8 mouse cellular contexts compared by ENCODE assay signal in the genomic region with DNA sequence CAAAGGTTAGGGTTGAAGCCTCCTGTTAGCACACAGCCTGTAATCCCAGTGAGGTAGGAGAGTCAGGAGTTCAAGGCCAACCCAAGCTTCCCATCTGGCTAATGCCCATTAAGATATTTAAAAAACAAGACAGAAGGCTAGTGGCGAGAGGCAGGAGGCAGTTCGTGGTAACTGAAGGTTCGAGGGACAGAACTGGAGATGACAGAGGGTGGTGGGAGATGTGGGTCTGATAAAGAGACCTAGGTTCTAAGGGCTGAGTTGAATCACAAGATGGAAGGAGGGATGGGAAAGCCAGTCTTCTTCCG. TPM values are rescaled to one million over a fixed set of nuclear protein-coding genes. Genes with fewer than 3 reads are reported as not detected.
A peak's percentile ranks its signal among the peaks of the same experiment; 100 is the strongest.
DNase-seq lines count a peak whose midpoint lies in the region; ATAC-seq and TF ChIP-seq lines count a peak whose summit lies in the region.
"Had no signal": no experiment of that assay in that cellular context is flagged by ENCODE, and none has a peak within 500 bp of the region (broad histone marks: within the 10 kb centered on the region; RNA-seq: fewer than 3 reads in every experiment).

Gene Doc2a (plus strand): TSS at position 301 of the 305 bp plus-strand sequence.

- TF ChIP-seq CTCF in forebrain, postnatal 0 days (IDR thresholded peaks at IDR 0.05; ENCODE audit: low read depth) = no peak

- intact Hi-C loops in left cerebral cortex, postnatal 4 days (cut with DNase I) = no loop called here

- DNase-seq in lung, postnatal 14 days = no peak
- no peak for DNase-seq in forebrain, postnatal 0 days
- no peak for DNase-seq in left cerebral cortex, postnatal 4 days
- no peak for DNase-seq in ovary, adult 18-20 months (ENCODE audit: low spot score)
- no peak for DNase-seq in spleen, adult 18-20 months

- ATAC-seq in lung, embryonic 16.5 days (ENCODE audit: low read depth) = no peak
- no peak for ATAC-seq in forebrain, postnatal 0 days
- no peak for ATAC-seq in stomach, embryonic 14.5 days (ENCODE audit: insufficient number of reproducible peaks, insufficient read depth, low FRiP score, low read depth)

- H3K9ac ChIP-seq in lung, embryonic 16.5 days (ENCODE audit: low read length) = peak within 1 kb of the TSS; percentile 62
- H3K9ac ChIP-seq in forebrain, postnatal 0 days = peak within 1 kb of the TSS; percentile 71
- peak within 1 kb of the TSS; percentile 52 for H3K9ac ChIP-seq in stomach, embryonic 14.5 days (replicated peaks; ENCODE audit: low read depth, low read length)

- H3K27ac ChIP-seq in lung, embryonic 16.5 days (ENCODE audit: low read length) = no peak within 1 kb of the TSS
- H3K27ac ChIP-seq in forebrain, postnatal 0 days (ENCODE audit: low read depth, low read length) = peak within 1 kb of the TSS; percentile 50
- no peak within 1 kb of the TSS for H3K27ac ChIP-seq in stomach, embryonic 14.5 days (ENCODE audit: low read length)

- 0 out of 2 replicates have a peak, but pooled peaks cover 4% of the 10 kb centered on the region for H3K36me3 ChIP-seq in lung, embryonic 16.5 days (ENCODE audit: control insufficient read depth, insufficient read depth, low read length)
- peaks cover 8% of the 10 kb centered on the region for H3K36me3 ChIP-seq in forebrain, postnatal 0 days (ENCODE audit: insufficient read depth)
- H3K36me3 ChIP-seq in stomach, embryonic 14.5 days (ENCODE audit: control insufficient read depth, insufficient read depth, low read length) = 0 out of 2 replicates have a peak, but pooled peaks cover 3% of the 10 kb centered on the region

- no peaks in the 10 kb centered on the region for H3K9me3 ChIP-seq in lung, embryonic 16.5 days (ENCODE audit: control insufficient read depth, low read length)
- H3K9me3 ChIP-seq in forebrain, postnatal 0 days (ENCODE audit: low read length) = no peaks in the 10 kb centered on the region
- no peaks in the 10 kb centered on the region for H3K9me3 ChIP-seq in stomach, embryonic 14.5 days (ENCODE audit: control insufficient read depth, low read depth, low read length)

- H3K4me2 ChIP-seq in lung, embryonic 16.5 days (ENCODE audit: low read depth, low read length) = peak within 1 kb of the TSS; percentile 96
- H3K4me2 ChIP-seq in forebrain, postnatal 0 days (ENCODE audit: low read depth) = peak within 1 kb of the TSS; percentile 99
- H3K4me2 ChIP-seq in stomach, embryonic 14.5 days (replicated peaks; ENCODE audit: low read depth, low read length) = peak within 1 kb of the TSS; percentile 99

- 30% methylated on average over 4 of the region's 4 CpGs for WGBS in lung, embryonic 16.5 days
- WGBS in forebrain, postnatal 0 days = 27% methylated on average over 4 of the region's 4 CpGs
- WGBS in stomach, embryonic 14.5 days = 27% methylated on average over 4 of the region's 4 CpGs

- H3K4me1 ChIP-seq in lung, embryonic 16.5 days (replicated peaks; ENCODE audit: control insufficient read depth, insufficient read depth, low read length) = peaks cover 8% of the 10 kb centered on the region; the same call in 1 of the 2 replicates
- H3K4me1 ChIP-seq in forebrain, postnatal 0 days (ENCODE audit: insufficient read depth) = 0 out of 2 replicates have a peak, but pooled peaks cover 11% of the 10 kb centered on the region
- H3K4me1 ChIP-seq in stomach, embryonic 14.5 days (ENCODE audit: control insufficient read depth, insufficient read depth, low read length) = peaks cover 10% of the 10 kb centered on the region; the same call in 1 of the 2 replicates

- H3K27me3 ChIP-seq in lung, embryonic 16.5 days (ENCODE audit: control insufficient read depth, insufficient read depth, low read depth, low read length) = peaks cover 25% of the 10 kb centered on the region
- no peaks in the 10 kb centered on the region for H3K27me3 ChIP-seq in forebrain, postnatal 0 days (ENCODE audit: insufficient read depth, low read length)
- peaks cover 12% of the 10 kb centered on the region for H3K27me3 ChIP-seq in stomach, embryonic 14.5 days (ENCODE audit: control insufficient read depth, insufficient read depth, low read length)

- H3K4me3 ChIP-seq in lung, embryonic 16.5 days (ENCODE audit: low read length) = peak within 1 kb of the TSS; percentile 56
- H3K4me3 ChIP-seq in forebrain, postnatal 0 days (ENCODE audit: low read depth, low read length) = peak within 1 kb of the TSS; percentile 65
- peak within 1 kb of the TSS; percentile 50 for H3K4me3 ChIP-seq in stomach, embryonic 14.5 days (ENCODE audit: low read depth, low read length)
- H3K4me3 ChIP-seq: myocyte had no signal

RNA-seq across cellular contexts. Expression of gene Doc2a, which starts in this region (rescaled TPM):
- polyA plus RNA-seq in lung, embryonic 16.5 days (2015; fragmentation: Nextera tagmentation; extraction: Ambion mirVana) = 0.49 and 0.63 TPM in 2 replicates
- total RNA-seq in forebrain, postnatal 0 days (2014; rRNA removed) = 35.7 and 148 TPM in 2 replicates
- 31.5 and 32.5 TPM in 2 replicates for polyA plus RNA-seq in forebrain, postnatal 0 days (2015; fragmentation: Nextera tagmentation; extraction: Ambion mirVana)
- total RNA-seq in left cerebral cortex, postnatal 4 days (2021) = 10 to 100 TPM; 74.3 to 84.4 TPM
- polyA plus RNA-seq in stomach, embryonic 14.5 days (2014; fragmentation: Nextera tagmentation; extraction: Ambion mirVana) = 0.75 and 2.0 TPM in 2 replicates
- polyA plus RNA-seq: myocyte had no signal

Comparison
In these comparisons a context has a peak if more than half of its experiments do, and no peak if none do; other contexts are left out.
1. RNA of gene Doc2a (polyA plus RNA-seq): 31.5 to 32.5 TPM in forebrain, postnatal 0 days; 0.75 to 2.0 TPM in stomach, embryonic 14.5 days and 0.49 to 0.63 TPM in lung, embryonic 16.5 days; every median in the first group is over 10 times any median in the second.
2. Peak in every context shown above with its lines, with median percentiles within 50 percentile points of each other: H3K4me2 ChIP-seq, H3K4me3 ChIP-seq and H3K9ac ChIP-seq.